Mouse (Mus musculus) G1E (cell line): Measurements from ENCODE around the gene Recql. TPM values are rescaled to one million over a fixed set of nuclear protein-coding genes. Genes with fewer than 3 reads are reported as not detected.

Experiments used
- ATAC-seq: 2 replicates; pipeline ENCODE4 v1.8.0; 2016; ENCODE audit warnings: mild to moderate bottlenecking; ENCODE audit not compliant: insufficient number of reproducible peaks, poor library complexity, low FRiP score, severe bottlenecking; ENCODE audit errors: extremely low read depth
- DNase-seq: peaks from one replicate; pipeline ENCODE4 v3.0.0; 2012; ENCODE audit warnings: low spot score
- H3K27me3 ChIP-seq: 2 replicates; pipeline ENCODE4 v1.6.1; 2012; ENCODE audit warnings: mild to moderate bottlenecking, low read length, inconsistent platforms; ENCODE audit not compliant: insufficient read depth
- H3K36me3 ChIP-seq: replicated peaks from 2 replicates; pipeline ENCODE3; 2012; ENCODE audit warnings: mild to moderate bottlenecking, inconsistent platforms
- H3K4me1 ChIP-seq: 2 replicates; pipeline ENCODE4 v1.6.1; 2012; ENCODE audit warnings: low read depth, low read length, inconsistent platforms, mixed read lengths; ENCODE audit not compliant: insufficient read depth
- H3K4me3 ChIP-seq: 2 replicates; pipeline ENCODE4 v1.5.1; 2012; ENCODE audit warnings: low read depth, mild to moderate bottlenecking, inconsistent platforms, low read length, moderate library complexity, mixed read lengths
- H3K9me3 ChIP-seq: replicated peaks from 2 replicates; pipeline ENCODE4 v1.6.1; 2012; ENCODE audit warnings: inconsistent platforms
- CTCF ChIP-seq: IDR thresholded peaks from 2 replicates; pipeline ENCODE4 v1.5.1; 2012; ENCODE audit warnings: low read depth, low read length, inconsistent platforms, mixed read lengths
- GATA1 ChIP-seq: IDR thresholded peaks from 2 replicates; pipeline ENCODE4 v1.6.1; 2012; ENCODE audit warnings: borderline replicate concordance, low read length, inconsistent platforms, mixed read lengths
- GATA2 ChIP-seq: IDR thresholded peaks from 2 replicates; pipeline ENCODE4 v1.6.1; 2012; ENCODE audit warnings: low read depth, low read length, inconsistent platforms, borderline replicate concordance
- POLR2AphosphoS5 ChIP-seq: IDR thresholded peaks from 2 replicates; pipeline ENCODE4 v1.6.1; 2012; ENCODE audit warnings: low read depth, low read length, inconsistent platforms; ENCODE audit not compliant: insufficient replicate concordance
- TAL1 ChIP-seq: conservative IDR thresholded peaks from 2 replicates; pipeline ENCODE4 v1.6.1; 2012; ENCODE audit warnings: low read depth, low read length, inconsistent platforms, mixed read lengths
- polyA plus RNA-seq: library from polyadenylated mRNA; stranded (reverse); fragments of >175 nt; gene quantifications from 2 replicates; pipeline ENCODE4 v1.2.3, GENCODE M21; 2012
- total RNA-seq, 2 experiments: library from RNA; stranded (forward) in 1 of 2; stranded (reverse) in 1 of 2; fragments of 200-1000 nt in 1 of 2; fragments of >200 nt in 1 of 2; fragmentation: Nextera tagmentation in 1 of 2; gene quantifications; 2 replicates each; pipeline ENCODE4 v1.2.3; 2014 to 2017

Recql gene
- total and polyA plus RNA-seq, 3 experiments: 1.5 to 52.1 (median 50.5) TPM

- Histone ChIP-seq H3K27me3 (no peaks in the 10 kb centered on the region), H3K36me3 (peaks cover 92% of the 10 kb centered on the region), H3K9me3 (no peaks in the 10 kb centered on the region), H3K4me3 (no peak overlapping the region), H3K4me1 (no peaks in the 10 kb centered on the region)
- DNase-seq: no peak
- ATAC-seq: no peak
- TF ChIP-seq POLR2AphosphoS5 (no peak), CTCF (no peak), TAL1 (no peak), GATA2 (no peak), GATA1 (no peak)
These were observed 17.3 kb downstream of the Recql start for GRCm38 (mm10) chr6:142369568-142369967.

DNA sequence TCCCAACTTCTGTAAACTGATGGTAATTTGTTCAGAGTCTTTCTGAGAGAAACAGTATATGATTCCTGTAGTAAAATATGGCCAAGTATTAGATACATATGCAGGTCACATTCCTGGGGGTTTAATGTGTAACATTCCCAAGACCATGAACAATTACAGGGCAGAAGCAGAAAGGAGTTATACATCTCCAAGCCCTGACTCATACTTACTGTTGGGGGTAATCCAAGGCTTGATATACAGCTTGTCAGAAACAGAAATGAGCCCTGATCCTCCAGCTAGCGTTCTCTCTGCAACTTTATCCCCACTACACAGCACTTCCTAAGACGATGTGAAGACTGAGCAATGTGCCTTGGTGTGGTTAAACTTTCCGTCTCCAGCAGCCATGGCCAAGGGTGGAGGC lies 19.3 kb downstream of the Recql start:
- no peak overlapping the region for H3K4me3 ChIP-seq
- H3K27me3 ChIP-seq: no peaks in the 10 kb centered on the region
- peaks cover 89% of the 10 kb centered on the region for H3K36me3 ChIP-seq
- H3K4me1 ChIP-seq: no peaks in the 10 kb centered on the region
- ATAC-seq (no peak), DNase-seq (no peak)
- no peaks in the 10 kb centered on the region for H3K9me3 ChIP-seq
- TF ChIP-seq TAL1 (no peak), GATA1 (no peak), CTCF (no peak), GATA2 (no peak), POLR2AphosphoS5 (no peak)

DNA sequence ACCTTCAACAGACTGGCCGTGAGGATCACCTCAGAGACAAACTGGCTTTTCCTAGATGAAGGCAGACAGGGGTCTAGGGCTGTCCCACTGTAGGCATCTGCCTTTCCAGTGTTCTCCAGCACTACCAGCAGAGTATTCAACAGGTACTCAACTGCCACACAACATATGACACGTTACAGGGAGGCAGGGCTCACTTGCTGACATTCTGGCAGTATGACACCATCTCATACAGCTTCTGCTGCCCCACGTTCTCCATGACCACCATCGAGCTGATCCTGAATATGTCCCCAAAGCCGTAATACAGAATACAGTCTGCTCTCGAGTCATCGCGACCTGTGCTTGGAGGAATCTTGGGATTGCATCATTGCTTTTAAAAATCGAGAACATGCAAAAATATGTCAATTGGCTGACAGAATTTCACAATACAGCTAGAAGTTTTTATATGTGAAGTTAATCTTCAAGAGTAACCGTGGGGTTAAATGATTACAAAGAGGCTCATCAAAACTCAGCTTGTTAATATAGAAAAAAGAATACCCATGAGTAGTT lies 20.3 kb downstream of the Recql start:
- no peak for ATAC-seq
- H3K36me3 ChIP-seq: peaks cover 89% of the 10 kb centered on the region
- H3K9me3 ChIP-seq: no peaks in the 10 kb centered on the region
- DNase-seq: no peak
- H3K4me3 ChIP-seq: no peak overlapping the region
- TF ChIP-seq CTCF: no peak
- no peak for TF ChIP-seq POLR2AphosphoS5
- no peak for TF ChIP-seq GATA2
- no peak for TF ChIP-seq TAL1
- no peak for TF ChIP-seq GATA1
- no peaks in the 10 kb centered on the region for H3K27me3 ChIP-seq
- no peaks in the 10 kb centered on the region for H3K4me1 ChIP-seq

- TF ChIP-seq CTCF (no peak), POLR2AphosphoS5 (no peak), GATA2 (no peak), TAL1 (no peak), GATA1 (no peak)
- H3K27me3 ChIP-seq: no peaks in the 10 kb centered on the region
- peaks cover 90% of the 10 kb centered on the region for H3K36me3 ChIP-seq
- no peak for DNase-seq
- H3K4me3 ChIP-seq: no peak overlapping the region
- no peak for ATAC-seq
- H3K9me3 ChIP-seq: no peaks in the 10 kb centered on the region
- H3K4me1 ChIP-seq: no peaks in the 10 kb centered on the region
These were observed 21.0 kb downstream of the Recql start for GRCm38 (mm10) chr6:142365742-142366472.

DNA sequence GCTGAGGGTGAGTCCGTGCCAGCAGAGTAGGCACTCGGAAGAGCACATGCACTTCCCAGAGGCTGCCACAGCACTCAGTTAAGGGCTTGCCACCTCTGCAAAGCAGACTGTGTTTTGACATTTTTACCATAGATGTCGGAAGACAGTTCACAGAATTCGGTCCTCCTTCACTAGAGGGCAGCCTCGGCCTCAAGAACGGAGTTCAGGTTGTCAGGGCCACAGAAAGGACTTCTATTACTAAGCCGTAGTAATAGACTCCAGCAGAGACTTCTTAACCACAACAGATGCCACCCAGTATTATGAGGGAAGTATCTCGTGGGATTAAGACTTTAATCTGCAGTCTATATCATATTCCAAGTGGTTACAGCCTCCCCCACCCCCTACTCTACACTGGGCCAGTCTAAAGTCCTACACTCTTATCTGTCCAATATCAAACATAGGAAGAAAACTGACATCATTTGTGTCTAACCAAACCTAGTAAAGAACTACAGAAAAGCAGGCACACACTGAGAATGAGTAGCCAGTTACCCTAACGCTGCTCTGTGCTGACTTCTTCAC lies 23.8 kb downstream of the Recql start:
- no peak overlapping the region for H3K4me3 ChIP-seq
- no peaks in the 10 kb centered on the region for H3K9me3 ChIP-seq
- no peaks in the 10 kb centered on the region for H3K27me3 ChIP-seq
- TF ChIP-seq GATA2: no peak
- no peak for TF ChIP-seq TAL1
- no peak for TF ChIP-seq GATA1
- no peak for ATAC-seq
- DNase-seq: no peak
- peaks cover 90% of the 10 kb centered on the region for H3K36me3 ChIP-seq
- H3K4me1 ChIP-seq: no peaks in the 10 kb centered on the region

- no peak for ATAC-seq
- H3K27me3 ChIP-seq: no peaks in the 10 kb centered on the region
- no peaks in the 10 kb centered on the region for H3K4me1 ChIP-seq
- no peak overlapping the region for H3K4me3 ChIP-seq
- H3K36me3 ChIP-seq: peaks cover 90% of the 10 kb centered on the region
- no peaks in the 10 kb centered on the region for H3K9me3 ChIP-seq
- no peak for DNase-seq
- TF ChIP-seq GATA1: no peak
- TF ChIP-seq GATA2: no peak
- TF ChIP-seq CTCF: no peak
These were observed 24.9 kb downstream of the Recql start for GRCm38 (mm10) chr6:142362036-142362435.
